Mouse (Mus musculus) cortical plate, adult 2 months (tissue): ENCODE results near the gene Knop1. TPM values are rescaled to one million over a fixed set of nuclear protein-coding genes. Genes with fewer than 3 reads are reported as not detected.

Experiments used
- H3K27ac ChIP-seq: fragments of 200-500 bp; 2 replicates; pipeline ENCODE4 v1.5.1; 2012; ENCODE audit warnings: low read length, control low read depth, inconsistent platforms; ENCODE audit not compliant: insufficient read depth
- H3K4me1 ChIP-seq: fragments of 200-500 bp; 2 replicates; pipeline ENCODE4 v1.6.1; 2011; ENCODE audit warnings: low read length; ENCODE audit not compliant: control insufficient read depth, insufficient read depth
- H3K4me3 ChIP-seq: fragments of 200-500 bp; 2 replicates; pipeline ENCODE4 v1.5.1; 2011; ENCODE audit warnings: mild to moderate bottlenecking, low read length, control low read depth; ENCODE audit not compliant: insufficient read depth
- CTCF ChIP-seq: fragments of 200-500 bp; IDR thresholded peaks from 2 replicates; pipeline ENCODE4 v1.5.1; 2011; ENCODE audit warnings: mild to moderate bottlenecking, control low read depth, low read length; ENCODE audit not compliant: insufficient read depth; ENCODE audit errors: extremely low read depth
- POLR2A ChIP-seq: fragments of 200-500 bp; IDR thresholded peaks from 2 replicates; pipeline ENCODE4 v1.6.1; 2011; ENCODE audit warnings: mild to moderate bottlenecking, low read length, control low read depth; ENCODE audit not compliant: insufficient read depth; ENCODE audit errors: extremely low read depth
- polyA plus RNA-seq: library from polyadenylated mRNA; depleted of rRNA; stranded (reverse); fragments of >200 nt; gene quantifications from 2 replicates; pipeline ENCODE4 v1.2.3, GENCODE M21; 2012; rRNA removed

Gene Knop1
- polyA plus RNA-seq, 1 experiment: 12.0 TPM

DNA sequence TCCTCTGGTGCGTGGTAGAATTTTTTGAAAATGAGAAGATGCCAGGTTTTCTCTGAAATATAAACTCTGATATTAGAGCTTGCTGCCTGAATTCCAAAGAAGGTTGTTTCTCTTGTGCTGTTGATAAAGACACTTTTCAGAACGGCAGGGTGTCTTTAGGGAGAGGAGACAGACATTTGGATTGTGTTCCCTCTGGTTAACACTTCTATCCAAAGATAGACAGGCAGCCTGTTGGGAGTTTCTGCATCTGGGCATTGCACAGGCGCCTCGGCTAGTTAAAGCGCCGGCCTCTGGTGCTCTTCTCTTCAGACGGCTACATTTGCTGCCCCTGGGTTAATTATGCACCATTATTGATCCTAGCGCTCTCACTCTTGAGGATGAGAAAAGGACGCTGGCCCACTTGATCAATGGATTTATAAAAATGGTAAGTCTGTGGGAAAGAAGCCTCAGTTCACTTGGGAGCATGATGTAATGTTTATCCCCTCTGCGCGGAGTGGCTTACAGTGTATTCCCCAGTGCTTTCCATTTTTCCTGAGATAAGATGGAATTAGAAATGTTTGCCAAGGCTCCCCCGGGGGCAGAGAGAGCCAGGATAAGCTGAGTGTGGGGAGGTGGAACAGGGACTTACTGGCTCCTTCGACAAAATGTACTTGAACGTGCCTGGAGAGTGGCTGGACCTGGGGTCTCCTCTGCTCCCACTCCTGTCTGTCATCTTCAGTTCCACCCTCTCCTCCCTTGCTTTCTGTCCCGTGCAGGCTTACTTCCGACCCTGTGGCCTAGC lies 49.2 kb downstream of the Knop1 start:
- Histone ChIP-seq H3K4me1 (no peaks in the 10 kb centered on the region; the same call in 1 of the 2 replicates), H3K27ac (peak overlapping the region; percentile 25; the same call in 1 of the 2 replicates), H3K4me3 (no peak overlapping the region)
- TF ChIP-seq CTCF: no peak
- no peak for TF ChIP-seq POLR2A

DNA sequence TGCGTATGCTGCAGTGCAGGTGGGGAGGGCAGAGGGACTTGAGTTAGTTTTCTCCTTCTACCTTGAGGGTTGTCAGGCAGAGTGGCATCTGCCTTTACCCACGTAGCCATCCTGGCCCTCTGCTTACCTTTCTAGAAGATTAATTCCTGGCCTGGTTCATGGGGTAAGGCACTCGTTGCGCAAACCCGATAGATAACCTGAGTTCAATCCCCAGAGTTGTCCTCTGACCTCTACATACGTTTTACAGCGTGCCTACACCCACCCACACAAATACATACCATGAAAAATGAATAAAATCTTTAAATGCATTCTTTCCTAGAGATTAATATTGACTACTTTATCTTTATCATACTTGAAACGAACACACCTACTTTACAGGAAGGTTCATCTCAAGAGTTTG lies 52.6 kb downstream of the Knop1 start:
- Histone ChIP-seq H3K27ac (no peak overlapping the region), H3K4me1 (no peaks in the 10 kb centered on the region; the same call in 1 of the 2 replicates), H3K4me3 (no peak overlapping the region)
- TF ChIP-seq CTCF: no peak
- no peak for TF ChIP-seq POLR2A

GRCm38 (mm10) chr7:118801791-118802190 lies 54.3 kb downstream of the Knop1 start:
- TF ChIP-seq CTCF (no peak), POLR2A (no peak)
- no peak overlapping the region for H3K4me3 ChIP-seq

DNA sequence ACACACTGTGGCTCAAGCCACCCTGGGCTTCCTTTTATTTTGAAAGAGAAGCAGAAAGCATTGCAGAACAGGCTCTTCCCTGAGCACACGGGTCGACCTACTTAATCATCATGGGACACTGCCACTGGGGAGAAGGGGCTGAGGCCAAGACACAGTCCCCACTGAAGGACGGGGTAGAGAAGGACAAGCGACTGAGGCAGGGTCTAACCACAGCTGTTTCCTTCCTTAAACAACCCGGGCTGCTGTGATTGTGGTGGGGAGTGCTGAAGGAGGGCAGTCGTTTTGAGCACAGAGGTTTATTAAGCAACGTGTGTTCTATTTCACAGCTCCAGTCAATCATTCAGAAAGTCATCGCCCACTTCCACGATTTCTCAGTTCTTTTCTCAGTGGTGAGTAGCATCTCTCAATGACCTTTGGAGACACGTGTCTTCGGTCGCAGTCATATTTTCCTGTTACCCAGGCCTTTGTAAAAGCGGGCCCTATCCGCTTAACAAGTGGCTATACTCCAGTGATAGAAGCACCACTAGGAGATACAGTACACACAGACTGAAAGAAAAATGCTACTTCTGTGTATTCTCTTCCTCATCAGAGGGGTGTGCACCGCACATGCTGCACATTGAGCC lies 55.8 kb downstream of the Knop1 start:
- no peak overlapping the region for H3K4me3 ChIP-seq
- no peak overlapping the region for H3K27ac ChIP-seq
- TF ChIP-seq CTCF (no peak), POLR2A (no peak)
- H3K4me1 ChIP-seq: no peaks in the 10 kb centered on the region

More at GRCm38 (mm10) chr7:118801791-118802190, 54.3 kb downstream of the Knop1 start:
- Histone ChIP-seq H3K27ac (no peak overlapping the region), H3K4me1 (no peaks in the 10 kb centered on the region)

DNA sequence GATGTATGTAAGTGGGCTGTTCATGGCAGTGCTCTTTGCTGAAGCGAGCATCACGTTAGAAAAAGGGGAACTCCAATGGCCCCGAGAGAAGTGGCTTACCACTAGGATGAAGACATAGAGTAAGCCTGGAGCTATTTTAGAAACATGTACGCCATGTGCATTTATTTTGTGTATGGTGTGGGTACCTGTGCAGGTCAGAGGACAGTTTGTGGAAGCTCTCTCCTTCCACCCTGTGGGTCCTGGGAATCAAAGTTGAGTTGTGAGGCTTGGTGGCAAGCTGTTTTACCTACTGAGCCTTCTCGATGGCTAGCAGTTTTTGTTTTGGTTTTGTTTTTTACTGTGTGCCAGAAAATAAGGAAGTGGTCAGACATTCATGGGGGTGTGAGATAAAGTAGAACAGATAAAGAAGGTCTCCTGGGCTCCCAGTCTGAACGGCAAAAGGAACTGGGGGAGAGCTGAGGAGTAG lies 57.9 kb downstream of the Knop1 start:
- Histone ChIP-seq H3K4me3 (no peak overlapping the region), H3K27ac (no peak overlapping the region), H3K4me1 (no peaks in the 10 kb centered on the region)
- TF ChIP-seq POLR2A (no peak), CTCF (no peak)

DNA sequence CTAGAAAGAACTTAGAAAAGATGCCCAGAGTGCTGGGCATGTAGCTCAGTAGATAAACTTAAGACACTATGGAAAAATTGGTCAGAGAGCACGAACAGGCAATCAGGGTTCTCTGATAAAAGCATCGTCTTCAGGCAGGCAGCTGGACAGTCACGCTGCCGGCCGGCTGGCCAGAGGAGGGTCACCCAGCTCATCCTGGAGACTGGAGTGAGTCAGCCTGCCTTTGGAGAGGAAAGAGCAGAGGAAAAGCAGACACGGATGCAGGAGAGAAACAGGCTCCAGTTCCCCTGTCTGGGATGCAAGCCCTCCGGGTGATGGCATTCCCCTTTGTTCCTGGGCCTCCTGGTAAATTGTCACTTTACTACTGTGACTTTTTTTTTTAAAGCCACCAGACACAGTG lies 58.5 kb downstream of the Knop1 start:
- H3K4me3 ChIP-seq: no peak overlapping the region

GRCm38 (mm10) chr7:118796838-118797237 lies 59.2 kb downstream of the Knop1 start:
- no peak overlapping the region for H3K27ac ChIP-seq
- no peaks in the 10 kb centered on the region for H3K4me1 ChIP-seq
- no peak for TF ChIP-seq POLR2A
- no peak for TF ChIP-seq CTCF
- no peak overlapping the region for H3K4me3 ChIP-seq

More for the DNA sequence above, 58.5 kb downstream of the Knop1 start:
- TF ChIP-seq POLR2A (no peak), CTCF (no peak)
- no peak overlapping the region for H3K27ac ChIP-seq
- H3K4me1 ChIP-seq: no peaks in the 10 kb centered on the region

GRCm38 (mm10) chr7:118795779-118796178 lies 60.3 kb downstream of the Knop1 start:
- no peak overlapping the region for H3K27ac ChIP-seq
- no peak overlapping the region for H3K4me3 ChIP-seq
- TF ChIP-seq POLR2A (no peak), CTCF (no peak)
- H3K4me1 ChIP-seq: no peaks in the 10 kb centered on the region

- H3K4me3 ChIP-seq: no peak overlapping the region
- TF ChIP-seq POLR2A (no peak), CTCF (no peak)
- no peak overlapping the region for H3K27ac ChIP-seq
- no peaks in the 10 kb centered on the region for H3K4me1 ChIP-seq
Measured at GRCm38 (mm10) chr7:118793899-118794298, 62.2 kb downstream of the Knop1 start.

Other genes with a start within 250 kb of the Knop1 start
- gene Gde1, start 150.5 kb downstream of the Knop1 start, polyA plus RNA-seq: 407 and 416 TPM in 2 replicates
- 54.9 and 56.4 TPM in 2 replicates for gene Ccp110, start 143.7 kb downstream of the Knop1 start, polyA plus RNA-seq
- gene Vps35l, start 116.0 kb downstream of the Knop1 start, polyA plus RNA-seq: 55.8 and 57.4 TPM in 2 replicates
- 6.6 and 8.0 TPM in 2 replicates for gene Iqck, start 502 bp downstream of the Knop1 start, polyA plus RNA-seq
- 126 and 141 TPM in 2 replicates for gene Gprc5b, start 139.0 kb upstream of the Knop1 start, polyA plus RNA-seq